Mouse (Mus musculus) macrophage (primary cell): ENCODE measurements around the gene Ccdc83. TPM values are rescaled to one million over a fixed set of nuclear protein-coding genes. Genes with fewer than 3 reads are reported as not detected.
"Not testable (repeated sequence)": the region's sequence is repeated elsewhere in the genome, so short reads cannot be mapped to it uniquely, and the experiment has no call there.

Source experiments
- H3K27ac ChIP-seq: fragments of 350-480 bp; formaldehyde crosslinking; 2 replicates; pipeline ENCODE4 v1.9.0; 2021
- H3K36me3 ChIP-seq: fragments of 350-480 bp; formaldehyde crosslinking; 2 replicates; pipeline ENCODE4 v1.9.0; 2021; ENCODE audit errors: inconsistent target
- H3K4me3 ChIP-seq: fragments of 350-480 bp; formaldehyde crosslinking; 2 replicates; pipeline ENCODE4 v1.9.0; 2021; ENCODE audit errors: inconsistent target
- H3K79me2 ChIP-seq: fragments of 350-480 bp; formaldehyde crosslinking; 2 replicates; pipeline ENCODE4 v1.9.0; 2021; ENCODE audit errors: inconsistent target
- WGBS: methylation state at CpG from one replicate; pipeline ENCODE4 v1.1.7; 2026; ENCODE audit warnings: inconsistent platforms; ENCODE audit not compliant: missing documents; 5-methylcytosine and 5-hydroxymethylcytosine counted together
- polyA plus RNA-seq: library from polyadenylated mRNA; stranded (reverse); fragments of 250-400 nt; gene quantifications from 3 replicates; pipeline ENCODE4 v1.2.4, GENCODE M21; 2018; ENCODE audit warnings: inconsistent platforms

The Ccdc83 gene
- polyA plus RNA-seq, 1 experiment from 2014 or later = not detected

- H3K4me3 ChIP-seq, H3K79me2 ChIP-seq, H3K36me3 ChIP-seq, H3K27ac ChIP-seq: not testable (repeated sequence)
These were observed 36.7 kb downstream of the Ccdc83 start for GRCm38 (mm10) chr7:90228884-90229283.

GRCm38 (mm10) chr7:90228075-90228474, 37.5 kb downstream of the Ccdc83 start:
- WGBS = 66% methylated on average over 4 of the region's 4 CpGs
- Histone ChIP-seq H3K36me3 (no peaks in the 10 kb centered on the region), H3K27ac (no peak overlapping the region), H3K4me3 (no peak overlapping the region), H3K79me2 (no peaks in the 10 kb centered on the region)

DNA sequence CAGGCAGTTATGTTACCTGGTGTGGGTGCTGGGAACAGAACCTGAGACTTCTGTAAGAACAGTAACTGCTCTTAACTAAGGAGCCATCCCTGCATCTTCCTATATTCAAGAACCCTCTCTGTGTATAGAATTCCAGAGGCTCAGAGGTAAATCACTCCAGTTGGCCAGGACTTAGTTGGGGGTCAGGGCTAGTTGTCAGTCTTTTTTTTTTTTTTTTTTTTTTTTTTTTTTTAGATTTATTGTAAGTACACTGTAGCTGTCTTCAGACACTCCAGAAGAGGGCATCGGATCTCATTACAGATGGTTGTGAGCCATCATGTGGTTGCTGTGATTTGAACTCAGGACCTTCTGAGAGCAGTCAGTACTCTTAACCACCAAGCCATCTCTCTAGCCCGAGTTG, 44.1 kb downstream of the Ccdc83 start:
- H3K4me3 ChIP-seq = no peak overlapping the region
- H3K79me2 ChIP-seq = no peaks in the 10 kb centered on the region
- H3K27ac ChIP-seq = no peak overlapping the region
- 88% methylated on average over 2 of the region's 2 CpGs for WGBS
- no peaks in the 10 kb centered on the region for H3K36me3 ChIP-seq

DNA sequence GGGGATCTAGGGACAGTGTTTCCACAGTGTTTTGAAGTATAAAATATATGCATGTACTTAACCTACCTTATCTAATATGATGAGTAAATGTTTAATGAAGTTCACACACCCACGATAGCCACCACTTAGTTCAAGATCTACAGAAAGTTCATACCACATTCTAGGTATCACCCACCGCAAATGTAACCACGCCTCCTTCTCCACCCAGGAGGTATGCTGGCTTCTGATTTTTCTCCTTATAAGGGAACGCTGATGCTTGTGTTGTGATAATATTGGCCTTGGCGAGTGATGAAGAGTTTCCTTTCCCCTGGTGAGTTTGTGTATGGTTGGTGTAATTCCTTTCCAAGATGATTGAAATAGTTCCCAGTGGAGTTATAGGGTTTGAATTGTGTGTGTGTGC, 47.5 kb downstream of the Ccdc83 start:
- Histone ChIP-seq H3K4me3 (no peak overlapping the region), H3K27ac (no peak overlapping the region), H3K79me2 (no peaks in the 10 kb centered on the region), H3K36me3 (no peaks in the 10 kb centered on the region)
- 76% methylated on average over 5 of the region's 5 CpGs for WGBS

DNA sequence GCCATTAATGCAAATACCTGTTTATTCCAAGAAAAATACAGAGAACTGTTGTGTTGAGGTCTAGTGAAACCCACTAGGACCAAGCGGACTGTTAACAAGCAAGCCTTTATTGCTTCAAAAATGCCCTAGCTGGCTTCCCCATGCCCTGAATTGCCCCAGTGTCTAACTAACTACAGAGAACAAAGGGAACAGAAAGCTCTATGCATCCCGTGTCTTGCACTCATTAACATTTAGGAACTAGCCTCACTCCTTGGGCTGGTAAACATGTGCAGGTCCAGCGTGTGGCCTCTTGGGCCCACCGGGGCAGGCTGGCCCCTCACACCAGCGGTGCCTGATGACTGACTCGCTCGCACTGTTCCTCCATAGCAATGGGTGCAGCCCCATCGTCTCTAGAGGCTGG, 49.1 kb downstream of the Ccdc83 start:
- Histone ChIP-seq H3K79me2 (no peaks in the 10 kb centered on the region), H3K4me3 (no peak overlapping the region), H3K27ac (no peak overlapping the region), H3K36me3 (no peaks in the 10 kb centered on the region)
- WGBS = 80% methylated on average over 8 of the region's 8 CpGs

DNA sequence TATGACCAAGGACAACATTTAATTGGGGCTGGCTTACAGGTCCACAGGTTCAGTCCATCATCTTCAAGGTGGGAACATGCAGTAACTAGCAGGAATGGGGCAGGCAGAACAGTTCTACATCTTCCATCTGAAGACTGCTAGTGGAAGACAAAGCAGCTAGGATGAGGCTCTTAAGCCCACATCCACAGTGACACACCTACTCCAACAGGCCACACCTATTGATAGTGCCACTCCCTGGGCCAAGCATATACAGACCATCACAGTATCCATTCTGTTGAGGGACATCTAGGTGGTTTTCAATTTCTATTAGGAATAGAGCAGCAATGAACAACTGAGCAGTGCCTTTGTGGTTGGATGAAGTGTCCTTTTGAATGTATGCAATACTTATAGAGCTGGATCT, 54.6 kb downstream of the Ccdc83 start:
- Histone ChIP-seq H3K4me3 (no peak overlapping the region), H3K79me2 (no peaks in the 10 kb centered on the region), H3K36me3 (peaks cover 37% of the 10 kb centered on the region), H3K27ac (no peak overlapping the region)

- Histone ChIP-seq H3K4me3 (no peak overlapping the region), H3K79me2 (no peaks in the 10 kb centered on the region), H3K36me3 (peaks cover 45% of the 10 kb centered on the region), H3K27ac (no peak overlapping the region)
- WGBS = 94% methylated on average over 2 of the region's 2 CpGs
These were observed 55.5 kb downstream of the Ccdc83 start for GRCm38 (mm10) chr7:90210116-90210515.

DNA sequence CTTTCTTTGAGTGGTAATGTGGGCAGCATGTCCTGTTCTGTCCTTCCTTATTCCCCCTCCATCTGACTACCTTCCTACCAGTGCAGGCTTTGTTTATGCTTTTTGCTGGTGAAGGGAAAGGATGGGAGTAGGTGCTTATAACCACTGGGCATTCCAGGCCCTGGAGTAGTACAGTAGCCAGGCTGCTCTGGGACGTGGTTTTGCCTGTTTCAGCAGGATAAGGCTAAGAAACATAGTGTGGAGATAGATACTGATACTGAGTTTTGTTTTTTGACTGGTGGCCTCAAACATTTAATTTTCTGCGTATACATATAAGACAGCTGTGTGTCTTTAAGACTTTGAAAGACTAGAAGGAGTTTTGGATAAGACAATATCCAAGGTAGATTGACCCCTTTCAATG, 61.7 kb downstream of the Ccdc83 start:
- peaks cover 45% of the 10 kb centered on the region; the same call in 1 of the 2 replicates for H3K79me2 ChIP-seq
- no peak overlapping the region for H3K4me3 ChIP-seq
- H3K27ac ChIP-seq = no peak overlapping the region
- H3K36me3 ChIP-seq = peaks cover 95% of the 10 kb centered on the region
- 100% methylated on average over 2 of the region's 2 CpGs for WGBS

DNA sequence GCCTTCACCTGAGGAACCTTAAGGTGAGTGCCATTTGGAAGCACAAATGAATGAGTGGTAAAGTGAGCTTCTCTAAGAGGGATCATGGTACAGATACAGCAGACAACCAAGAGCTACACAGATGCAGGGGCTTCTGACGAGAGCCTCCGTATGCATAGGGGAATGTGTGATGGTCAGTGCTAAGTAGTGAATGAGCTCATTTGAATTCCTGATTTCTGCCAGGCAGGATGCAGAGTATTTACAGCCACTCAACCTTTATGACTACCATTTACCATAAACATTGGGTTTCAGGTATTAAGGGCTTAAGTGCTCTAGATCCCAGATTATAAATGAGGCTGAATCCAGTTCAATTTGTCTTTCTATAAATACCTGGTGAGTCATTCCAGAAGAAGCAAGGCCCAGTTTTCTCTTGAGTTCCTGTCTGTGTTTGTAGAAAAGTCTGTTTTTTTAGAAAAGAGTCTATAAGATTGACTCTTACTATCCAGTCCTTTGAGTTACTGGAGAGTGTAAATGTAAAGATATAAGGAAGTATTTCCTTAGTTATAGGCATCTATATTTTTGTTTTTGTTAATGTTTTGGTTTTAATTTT, 63.6 kb downstream of the Ccdc83 start:
- 96% methylated on average over 2 of the region's 2 CpGs for WGBS
- H3K4me3 ChIP-seq = no peak overlapping the region
- no peak overlapping the region for H3K27ac ChIP-seq
- peaks cover 62% of the 10 kb centered on the region; the same call in 1 of the 2 replicates for H3K79me2 ChIP-seq
- peaks cover 95% of the 10 kb centered on the region for H3K36me3 ChIP-seq

GRCm38 (mm10) chr7:90200251-90200650, 65.3 kb downstream of the Ccdc83 start:
- WGBS = 87% methylated on average over 4 of the region's 5 CpGs
- peaks cover 94% of the 10 kb centered on the region for H3K36me3 ChIP-seq
- H3K79me2 ChIP-seq = peaks cover 71% of the 10 kb centered on the region; the same call in 1 of the 2 replicates
- no peak overlapping the region for H3K4me3 ChIP-seq
- H3K27ac ChIP-seq = no peak overlapping the region

GRCm38 (mm10) chr7:90180635-90181034, 84.9 kb downstream of the Ccdc83 start:
- peaks cover 79% of the 10 kb centered on the region; the same call in 1 of the 2 replicates for H3K79me2 ChIP-seq
- peaks cover 64% of the 10 kb centered on the region for H3K36me3 ChIP-seq
- no peak overlapping the region for H3K27ac ChIP-seq
- WGBS = 93% methylated on average over 1 of the region's 1 CpGs
- H3K4me3 ChIP-seq = no peak overlapping the region

- H3K79me2 ChIP-seq = peaks cover 29% of the 10 kb centered on the region; the same call in 1 of the 2 replicates
- H3K36me3 ChIP-seq = peaks cover 80% of the 10 kb centered on the region
- no peak overlapping the region for H3K4me3 ChIP-seq
- 95% methylated on average over 2 of the region's 2 CpGs for WGBS
- no peak overlapping the region for H3K27ac ChIP-seq
These were observed 90.0 kb downstream of the Ccdc83 start for GRCm38 (mm10) chr7:90175576-90175975.

Other genes with a start within 250 kb of the Ccdc83 start
- 217 to 393 TPM (median 273 TPM) in 3 replicates for gene Picalm, start 135.6 kb downstream of the Ccdc83 start, polyA plus RNA-seq
- gene Sytl2, start 36.5 kb upstream of the Ccdc83 start, polyA plus RNA-seq = 0.11 TPM in 1 of 3 replicates, not detected in the others
- 0.20 to 0.35 TPM in 2 of 3 replicates, not detected in the other for gene Ccdc89, start 160.8 kb upstream of the Ccdc83 start, polyA plus RNA-seq
- 19.9 to 39.0 TPM (median 38.2 TPM) in 3 replicates for gene Crebzf, start 177.0 kb upstream of the Ccdc83 start, polyA plus RNA-seq
- gene Tmem126a, start 191.5 kb upstream of the Ccdc83 start, polyA plus RNA-seq = 51.6 to 90.6 TPM (median 59.9 TPM) in 3 replicates
- 33.9 to 61.1 TPM (median 48.0 TPM) in 3 replicates for gene Tmem126b, start 210.2 kb upstream of the Ccdc83 start, polyA plus RNA-seq
- gene Dlg2, start 210.9 kb upstream of the Ccdc83 start, polyA plus RNA-seq = 0.13 to 0.41 TPM (median 0.18 TPM) in 3 replicates